Comparison of ENCODE assay signal across 8 mouse cellular contexts in genomic region chr11:116023771-116024355, GRCm38 (mm10). TPM values are rescaled to one million over a fixed set of nuclear protein-coding genes. Genes with fewer than 3 reads are reported as not detected.
A peak's percentile ranks its signal among the peaks of the same experiment; 100 is the strongest.
DNase-seq lines count a peak whose midpoint lies in the region; ATAC-seq lines count a peak whose summit lies in the region.

No protein-coding gene starts in this region.

- H3K4me3 ChIP-seq in neural tube, embryonic 11.5 days (ENCODE audit: low read depth, low read length): peak overlapping the region; percentile 98
- peak overlapping the region; percentile 89 for H3K4me3 ChIP-seq in embryonic facial prominence, embryonic 11.5 days (ENCODE audit: low read depth, low read length)
- H3K4me3 ChIP-seq in limb, embryonic 11.5 days (ENCODE audit: low read depth, low read length): peak overlapping the region; percentile 90
- H3K4me3 ChIP-seq in midbrain, embryonic 11.5 days (ENCODE audit: low read depth, low read length): peak overlapping the region; percentile 99

- H3K27me3 ChIP-seq in neural tube, embryonic 11.5 days (ENCODE audit: control insufficient read depth, insufficient read depth, low read length): no peaks in the 10 kb centered on the region
- no peaks in the 10 kb centered on the region for H3K27me3 ChIP-seq in embryonic facial prominence, embryonic 11.5 days (ENCODE audit: control insufficient read depth, insufficient read depth, low read length)
- no peaks in the 10 kb centered on the region for H3K27me3 ChIP-seq in limb, embryonic 11.5 days (ENCODE audit: control insufficient read depth, insufficient read depth, low read length)
- H3K27me3 ChIP-seq in midbrain, embryonic 11.5 days (ENCODE audit: control insufficient read depth, insufficient read depth, low read length): no peaks in the 10 kb centered on the region

- H3K4me2 ChIP-seq in neural tube, embryonic 11.5 days (ENCODE audit: low read depth): peak overlapping the region; percentile 45
- H3K4me2 ChIP-seq in embryonic facial prominence, embryonic 11.5 days (ENCODE audit: low read depth, low read length): peak overlapping the region; percentile 33; the same call in 1 of the 2 replicates
- H3K4me2 ChIP-seq in limb, embryonic 11.5 days (ENCODE audit: low read depth, severe bottlenecking): peak overlapping the region; percentile 39
- peak overlapping the region; percentile 55 for H3K4me2 ChIP-seq in midbrain, embryonic 11.5 days

- peak; percentile 35; the same call in 1 of the 2 replicates for ATAC-seq in neural tube, embryonic 11.5 days (ENCODE audit: insufficient read depth, low FRiP score, low TSS enrichment)
- ATAC-seq in embryonic facial prominence, embryonic 11.5 days (replicated peaks; ENCODE audit: insufficient number of reproducible peaks, low FRiP score, low TSS enrichment, low read depth): peak; percentile 47
- ATAC-seq in limb, embryonic 11.5 days (ENCODE audit: insufficient number of reproducible peaks, low FRiP score, low TSS enrichment, low read depth): peak; percentile 56; the same call in 1 of the 2 replicates
- ATAC-seq in midbrain, embryonic 11.5 days (ENCODE audit: low FRiP score): peak; percentile 65

- H3K27ac ChIP-seq in neural tube, embryonic 11.5 days (ENCODE audit: low read depth, low read length): peak overlapping the region; percentile 99
- peak overlapping the region; percentile 99 for H3K27ac ChIP-seq in embryonic facial prominence, embryonic 11.5 days (replicated peaks; ENCODE audit: low read depth, low read length)
- H3K27ac ChIP-seq in limb, embryonic 11.5 days (replicated peaks; ENCODE audit: low read depth, low read length): peak overlapping the region; percentile 98
- peak overlapping the region; percentile 98 for H3K27ac ChIP-seq in midbrain, embryonic 11.5 days (ENCODE audit: low read depth, low read length)

- peak; percentile 81 for DNase-seq in neural tube, embryonic 11.5 days (ENCODE audit: low spot score)
- DNase-seq in neural tube, embryonic 10.5 days (ENCODE audit: extremely low spot score, low spot score): no peak
- peak; percentile 78 for DNase-seq in embryonic facial prominence, embryonic 11.5 days (ENCODE audit: low spot score)
- peak; percentile 76 for DNase-seq in heart, adult 8-10 months (ENCODE audit: low spot score)
- peak; percentile 74 to 75 for DNase-seq in kidney, adult 8-10 months
- DNase-seq in limb, embryonic 11.5 days (ENCODE audit: low spot score): peak; percentile 88
- DNase-seq in midbrain, embryonic 11.5 days (ENCODE audit: low spot score, missing footprints): peak; percentile 97
- DNase-seq in spleen, postnatal 10 days (ENCODE audit: low spot score in 2 of 2): peak; percentile 78 to 86

- H3K4me1 ChIP-seq in neural tube, embryonic 11.5 days (ENCODE audit: control insufficient read depth, insufficient read depth, low read length): peaks cover 2% of the 10 kb centered on the region; the same call in 1 of the 2 replicates
- no peaks in the 10 kb centered on the region for H3K4me1 ChIP-seq in embryonic facial prominence, embryonic 11.5 days (ENCODE audit: control insufficient read depth, insufficient read depth, low read length)
- H3K4me1 ChIP-seq in limb, embryonic 11.5 days (ENCODE audit: control insufficient read depth, insufficient read depth, low read length): no peaks in the 10 kb centered on the region
- H3K4me1 ChIP-seq in midbrain, embryonic 11.5 days (ENCODE audit: control insufficient read depth, insufficient read depth, low read length): peaks cover 5% of the 10 kb centered on the region; the same call in 1 of the 2 replicates

- no peaks in the 10 kb centered on the region for H3K36me3 ChIP-seq in neural tube, embryonic 11.5 days (ENCODE audit: control insufficient read depth, insufficient read depth, low read length)
- no peaks in the 10 kb centered on the region for H3K36me3 ChIP-seq in embryonic facial prominence, embryonic 11.5 days (replicated peaks; ENCODE audit: control insufficient read depth, insufficient read depth, low read depth, low read length)
- H3K36me3 ChIP-seq in limb, embryonic 11.5 days (ENCODE audit: control insufficient read depth, insufficient read depth, low read length): no peaks in the 10 kb centered on the region
- H3K36me3 ChIP-seq in midbrain, embryonic 11.5 days (ENCODE audit: control insufficient read depth, insufficient read depth, low read length): no peaks in the 10 kb centered on the region

- no peaks in the 10 kb centered on the region for H3K9me3 ChIP-seq in neural tube, embryonic 11.5 days (ENCODE audit: control insufficient read depth, low read length)
- no peaks in the 10 kb centered on the region for H3K9me3 ChIP-seq in embryonic facial prominence, embryonic 11.5 days (replicated peaks; ENCODE audit: control insufficient read depth, low read length)
- no peaks in the 10 kb centered on the region for H3K9me3 ChIP-seq in limb, embryonic 11.5 days (ENCODE audit: control insufficient read depth, low read length)
- no peaks in the 10 kb centered on the region for H3K9me3 ChIP-seq in midbrain, embryonic 11.5 days (ENCODE audit: control insufficient read depth, low read length)

- under 1% methylated on average over 50 of the region's 57 CpGs for WGBS in neural tube, embryonic 11.5 days
- under 1% methylated on average over 55 of the region's 57 CpGs for WGBS in embryonic facial prominence, embryonic 11.5 days
- under 1% methylated on average over 53 of the region's 57 CpGs for WGBS in limb, embryonic 11.5 days
- WGBS in midbrain, embryonic 11.5 days: under 1% methylated on average over 53 of the region's 57 CpGs

- peak overlapping the region; percentile 99 for H3K9ac ChIP-seq in neural tube, embryonic 11.5 days (ENCODE audit: low read length)
- H3K9ac ChIP-seq in embryonic facial prominence, embryonic 11.5 days (replicated peaks; ENCODE audit: low read length): peak overlapping the region; percentile 99
- peak overlapping the region; percentile 100 for H3K9ac ChIP-seq in limb, embryonic 11.5 days (ENCODE audit: low read length)
- H3K9ac ChIP-seq in midbrain, embryonic 11.5 days (ENCODE audit: low read length): peak overlapping the region; percentile 100

RNA-seq across cellular contexts. Expression of gene H3f3b, which starts 3.9 kb away (rescaled TPM):
- 1,827 and 1,865 TPM in 2 replicates for polyA plus RNA-seq in neural tube, embryonic 11.5 days (2014; fragmentation: Nextera tagmentation; extraction: Ambion mirVana)
- polyA plus RNA-seq in embryonic facial prominence, embryonic 11.5 days (2014; fragmentation: Nextera tagmentation; extraction: Ambion mirVana): 2,457 and 2,634 TPM in 2 replicates
- total RNA-seq in heart, adult 8-10 months (2022): 100 to 1,000 TPM in 3 of 4 experiments, 10 to 100 TPM in 1; 92.7 to 141 (median 123) TPM
- polyA plus RNA-seq in limb, embryonic 11.5 days (2014; fragmentation: Nextera tagmentation; extraction: Ambion mirVana): 2,190 and 2,300 TPM in 2 replicates
- 1,982 and 2,171 TPM in 2 replicates for polyA plus RNA-seq in midbrain, embryonic 11.5 days (2014; fragmentation: Nextera tagmentation; extraction: Ambion mirVana)

RNA-seq across cellular contexts. Expression of gene Unk, which starts 6.3 kb away (rescaled TPM):
- 30.3 and 34.4 TPM in 2 replicates for polyA plus RNA-seq in neural tube, embryonic 11.5 days (2014; fragmentation: Nextera tagmentation; extraction: Ambion mirVana)
- 21.2 and 21.7 TPM in 2 replicates for polyA plus RNA-seq in embryonic facial prominence, embryonic 11.5 days (2014; fragmentation: Nextera tagmentation; extraction: Ambion mirVana)
- 1 to 10 TPM; 7.2 to 9.4 (median 7.8) TPM for total RNA-seq in heart, adult 8-10 months (2022)
- polyA plus RNA-seq in limb, embryonic 11.5 days (2014; fragmentation: Nextera tagmentation; extraction: Ambion mirVana): 34.6 and 37.0 TPM in 2 replicates
- 23.4 and 24.1 TPM in 2 replicates for polyA plus RNA-seq in midbrain, embryonic 11.5 days (2014; fragmentation: Nextera tagmentation; extraction: Ambion mirVana)

RNA-seq across cellular contexts. Expression of gene Galk1, which starts 11.3 kb away (rescaled TPM):
- polyA plus RNA-seq in neural tube, embryonic 11.5 days (2014; fragmentation: Nextera tagmentation; extraction: Ambion mirVana): 122 and 124 TPM in 2 replicates
- 113 and 125 TPM in 2 replicates for polyA plus RNA-seq in embryonic facial prominence, embryonic 11.5 days (2014; fragmentation: Nextera tagmentation; extraction: Ambion mirVana)
- 10 to 100 TPM; 12.5 to 16.0 (median 15.0) TPM for total RNA-seq in heart, adult 8-10 months (2022)
- 164 and 168 TPM in 2 replicates for polyA plus RNA-seq in limb, embryonic 11.5 days (2014; fragmentation: Nextera tagmentation; extraction: Ambion mirVana)
- 82.5 and 93.4 TPM in 2 replicates for polyA plus RNA-seq in midbrain, embryonic 11.5 days (2014; fragmentation: Nextera tagmentation; extraction: Ambion mirVana)

RNA-seq across cellular contexts. Expression of gene Itgb4, which starts 49.4 kb away (rescaled TPM):
- polyA plus RNA-seq in neural tube, embryonic 11.5 days (2014; fragmentation: Nextera tagmentation; extraction: Ambion mirVana): 0.58 and 0.72 TPM in 2 replicates
- 0.83 and 0.85 TPM in 2 replicates for polyA plus RNA-seq in embryonic facial prominence, embryonic 11.5 days (2014; fragmentation: Nextera tagmentation; extraction: Ambion mirVana)
- total RNA-seq in heart, adult 8-10 months (2022): 1 to 10 TPM; 2.3 to 3.1 (median 3.0) TPM
- 1.0 and 1.5 TPM in 2 replicates for polyA plus RNA-seq in limb, embryonic 11.5 days (2014; fragmentation: Nextera tagmentation; extraction: Ambion mirVana)
- 0.23 and 0.25 TPM in 2 replicates for polyA plus RNA-seq in midbrain, embryonic 11.5 days (2014; fragmentation: Nextera tagmentation; extraction: Ambion mirVana)

RNA-seq across cellular contexts. Expression of gene Unc13d, which starts 53.9 kb away (rescaled TPM):
- polyA plus RNA-seq in neural tube, embryonic 11.5 days (2014; fragmentation: Nextera tagmentation; extraction: Ambion mirVana): 1.3 and 1.5 TPM in 2 replicates
- 0.71 and 1.2 TPM in 2 replicates for polyA plus RNA-seq in embryonic facial prominence, embryonic 11.5 days (2014; fragmentation: Nextera tagmentation; extraction: Ambion mirVana)
- total RNA-seq in heart, adult 8-10 months (2022): 1 to 10 TPM in 2 of 4 experiments, under 1 TPM in 2; 0.41 to 1.4 (median 0.83) TPM
- polyA plus RNA-seq in limb, embryonic 11.5 days (2014; fragmentation: Nextera tagmentation; extraction: Ambion mirVana): 1.1 and 1.3 TPM in 2 replicates
- polyA plus RNA-seq in midbrain, embryonic 11.5 days (2014; fragmentation: Nextera tagmentation; extraction: Ambion mirVana): 0.82 and 1.1 TPM in 2 replicates
